Mouse (Mus musculus): ENCODE data around the gene Siglecf. TPM values are rescaled to one million over a fixed set of nuclear protein-coding genes. Genes with fewer than 3 reads are reported as not detected.

Siglecf gene
- 0.20 and 0.27 TPM in 2 replicates for polyA plus RNA-seq (2016; fragmentation: Nextera tagmentation; extraction: Ambion mirVana)

- Histone ChIP-seq H3K9me3 (no peaks in the 10 kb centered on the region), H3K36me3 (no peaks in the 10 kb centered on the region), H3K4me1 (peaks cover 6% of the 10 kb centered on the region), H3K27me3 (no peaks in the 10 kb centered on the region), H3K4me3 (no peak within 1 kb of the TSS), H3K4me2 (replicated peaks) (no peak within 1 kb of the TSS), H3K9ac (replicated peaks) (no peak within 1 kb of the TSS), H3K27ac (replicated peaks) (no peak within 1 kb of the TSS)
- ATAC-seq (ENCODE audit: low FRiP score, low read depth), result no peak
- 73% methylated on average over 3 of the region's 3 CpGs for WGBS
Observed at GRCm38 (mm10) chr7:43351154-43351553, at the start of gene Siglecf. Gene Siglecf, plus strand, starts transcription at chr7:43351341.

- H3K9me3 ChIP-seq, result no peaks in the 10 kb centered on the region
- no peak overlapping the region for H3K4me3 ChIP-seq
- no peaks in the 10 kb centered on the region for H3K4me1 ChIP-seq
- no peak overlapping the region for H3K27ac ChIP-seq (replicated peaks)
- peaks cover 56% of the 10 kb centered on the region for H3K36me3 ChIP-seq
- H3K27me3 ChIP-seq, result no peaks in the 10 kb centered on the region
- 92% methylated on average over 3 of the region's 3 CpGs for WGBS
- H3K4me2 ChIP-seq (replicated peaks), result no peak overlapping the region
- H3K9ac ChIP-seq (replicated peaks), result no peak overlapping the region
- ATAC-seq (ENCODE audit: low FRiP score, low read depth), result no peak
Observed at GRCm38 (mm10) chr7:43305235-43305634, 45.9 kb upstream of the Siglecf start.

GRCm38 (mm10) chr7:43309069-43309468, 42.1 kb upstream of the Siglecf start:
- ATAC-seq (ENCODE audit: low FRiP score, low read depth), result no peak
- H3K4me3 ChIP-seq, result no peak overlapping the region
- H3K27me3 ChIP-seq, result no peaks in the 10 kb centered on the region
- no peaks in the 10 kb centered on the region for H3K9me3 ChIP-seq
- H3K36me3 ChIP-seq, result peaks cover 43% of the 10 kb centered on the region
- no peak overlapping the region for H3K4me2 ChIP-seq (replicated peaks)
- WGBS, result 86% methylated on average over 2 of the region's 2 CpGs
- no peak overlapping the region for H3K9ac ChIP-seq (replicated peaks)
- H3K4me1 ChIP-seq, result peaks cover 15% of the 10 kb centered on the region
- no peak overlapping the region for H3K27ac ChIP-seq (replicated peaks)

- Histone ChIP-seq H3K27me3 (no peaks in the 10 kb centered on the region), H3K4me2 (replicated peaks) (peak overlapping the region; percentile 81), H3K4me3 (no peak overlapping the region; the same call in 1 of the 2 replicates), H3K27ac (replicated peaks) (no peak overlapping the region), H3K9ac (replicated peaks) (peak overlapping the region; percentile 76; the same call in 1 of the 2 replicates), H3K36me3 (peaks cover 31% of the 10 kb centered on the region), H3K9me3 (no peaks in the 10 kb centered on the region), H3K4me1 (peaks cover 15% of the 10 kb centered on the region)
- WGBS, result 89% methylated on average over 6 of the region's 6 CpGs
- no peak for ATAC-seq (ENCODE audit: low FRiP score, low read depth)
Observed at GRCm38 (mm10) chr7:43311632-43312031, 39.5 kb upstream of the Siglecf start.

- H3K4me3 ChIP-seq, result peak overlapping the region; percentile 78
- H3K27ac ChIP-seq (replicated peaks), result peak overlapping the region; percentile 86
- H3K27me3 ChIP-seq, result no peaks in the 10 kb centered on the region
- H3K4me1 ChIP-seq, result peaks cover 15% of the 10 kb centered on the region
- peak overlapping the region; percentile 76 for H3K9ac ChIP-seq (replicated peaks)
- WGBS, result 2% methylated on average over 32 of the region's 32 CpGs
- H3K4me2 ChIP-seq (replicated peaks), result peak overlapping the region; percentile 81
- H3K36me3 ChIP-seq, result peaks cover 27% of the 10 kb centered on the region
- H3K9me3 ChIP-seq, result no peaks in the 10 kb centered on the region
- peak; percentile 70 for ATAC-seq (ENCODE audit: low FRiP score, low read depth)
Observed at GRCm38 (mm10) chr7:43312386-43313012, 38.6 kb upstream of the Siglecf start.

- peak; percentile 97 for ATAC-seq (ENCODE audit: low FRiP score, low read depth)
- Histone ChIP-seq H3K9me3 (no peaks in the 10 kb centered on the region), H3K4me1 (peaks cover 15% of the 10 kb centered on the region), H3K36me3 (peaks cover 22% of the 10 kb centered on the region), H3K4me2 (replicated peaks) (peak within 1 kb of the TSS; percentile 81), H3K27ac (replicated peaks) (peak within 1 kb of the TSS; percentile 86), H3K4me3 (peak within 1 kb of the TSS; percentile 78), H3K27me3 (no peaks in the 10 kb centered on the region), H3K9ac (replicated peaks) (peak within 1 kb of the TSS; percentile 76)
- 0% methylated on average over 33 of the region's 33 CpGs for WGBS
Observed at GRCm38 (mm10) chr7:43313013-43313428, 38.1 kb upstream of the Siglecf start, which contains the start of gene Zfp715. Gene Zfp715, minus strand, starts transcription at chr7:43313294.

- Histone ChIP-seq H3K9me3 (no peaks in the 10 kb centered on the region), H3K9ac (replicated peaks) (no peak overlapping the region), H3K4me3 (no peak overlapping the region), H3K36me3 (no peaks in the 10 kb centered on the region), H3K27me3 (no peaks in the 10 kb centered on the region), H3K27ac (replicated peaks) (no peak overlapping the region), H3K4me2 (replicated peaks) (no peak overlapping the region), H3K4me1 (no peaks in the 10 kb centered on the region)
- WGBS, result 56% methylated on average over 10 of the region's 10 CpGs
- no peak for ATAC-seq (ENCODE audit: low FRiP score, low read depth)
Observed at GRCm38 (mm10) chr7:43326223-43326780, 24.8 kb upstream of the Siglecf start.

- ATAC-seq (ENCODE audit: low FRiP score, low read depth), result no peak
- H3K4me3 ChIP-seq, result no peak overlapping the region
- H3K9ac ChIP-seq (replicated peaks), result no peak overlapping the region
- H3K27me3 ChIP-seq, result no peaks in the 10 kb centered on the region
- no peaks in the 10 kb centered on the region for H3K4me1 ChIP-seq
- 75% methylated on average over 4 of the region's 4 CpGs for WGBS
- H3K36me3 ChIP-seq, result no peaks in the 10 kb centered on the region
- no peak overlapping the region for H3K27ac ChIP-seq (replicated peaks)
- no peak overlapping the region for H3K4me2 ChIP-seq (replicated peaks)
- no peaks in the 10 kb centered on the region for H3K9me3 ChIP-seq
Observed at GRCm38 (mm10) chr7:43328101-43328500, 23.0 kb upstream of the Siglecf start.

GRCm38 (mm10) chr7:43333203-43333602, 17.9 kb upstream of the Siglecf start:
- Histone ChIP-seq H3K4me1 (no peaks in the 10 kb centered on the region), H3K4me2 (replicated peaks) (no peak overlapping the region), H3K27ac (replicated peaks) (no peak overlapping the region), H3K4me3 (no peak overlapping the region), H3K9me3 (no peaks in the 10 kb centered on the region), H3K36me3 (no peaks in the 10 kb centered on the region), H3K27me3 (no peaks in the 10 kb centered on the region), H3K9ac (replicated peaks) (no peak overlapping the region)
- ATAC-seq (ENCODE audit: low FRiP score, low read depth), result no peak
- WGBS, result 35% methylated on average over 5 of the region's 7 CpGs

GRCm38 (mm10) chr7:43333899-43334298, 17.2 kb upstream of the Siglecf start:
- Histone ChIP-seq H3K4me2 (replicated peaks) (no peak overlapping the region), H3K27ac (replicated peaks) (no peak overlapping the region), H3K4me3 (no peak overlapping the region), H3K9ac (replicated peaks) (no peak overlapping the region), H3K36me3 (no peaks in the 10 kb centered on the region), H3K4me1 (no peaks in the 10 kb centered on the region), H3K9me3 (no peaks in the 10 kb centered on the region), H3K27me3 (no peaks in the 10 kb centered on the region)
- ATAC-seq (ENCODE audit: low FRiP score, low read depth), result no peak
- 65% methylated on average over 2 of the region's 2 CpGs for WGBS

GRCm38 (mm10) chr7:43340771-43341170, 10.4 kb upstream of the Siglecf start:
- WGBS, result 78% methylated on average over 4 of the region's 4 CpGs
- Histone ChIP-seq H3K4me1 (no peaks in the 10 kb centered on the region), H3K9me3 (no peaks in the 10 kb centered on the region), H3K4me2 (replicated peaks) (no peak overlapping the region), H3K9ac (replicated peaks) (no peak overlapping the region), H3K36me3 (no peaks in the 10 kb centered on the region), H3K27me3 (no peaks in the 10 kb centered on the region), H3K27ac (replicated peaks) (no peak overlapping the region), H3K4me3 (no peak overlapping the region)
- ATAC-seq (ENCODE audit: low FRiP score, low read depth), result no peak

- ATAC-seq (ENCODE audit: low FRiP score, low read depth), result no peak
- no peaks in the 10 kb centered on the region for H3K36me3 ChIP-seq
- no peaks in the 10 kb centered on the region for H3K27me3 ChIP-seq
- no peaks in the 10 kb centered on the region for H3K9me3 ChIP-seq
- WGBS, result 93% methylated on average over 5 of the region's 5 CpGs
- H3K27ac ChIP-seq (replicated peaks), result no peak overlapping the region
- H3K9ac ChIP-seq (replicated peaks), result no peak overlapping the region
- no peaks in the 10 kb centered on the region for H3K4me1 ChIP-seq
- H3K4me3 ChIP-seq, result no peak overlapping the region
- H3K4me2 ChIP-seq (replicated peaks), result no peak overlapping the region
Observed at GRCm38 (mm10) chr7:43343191-43343590, 8.0 kb upstream of the Siglecf start.

All from midbrain, embryonic 12.5 days (tissue).